Mouse (Mus musculus) embryonic facial prominence, embryonic 12.5 days (tissue): ENCODE results near the gene Boll. TPM values are rescaled to one million over a fixed set of nuclear protein-coding genes. Genes with fewer than 3 reads are reported as not detected.

Source experiments
- ATAC-seq: fragments of 200-750 bp; cut with Nextera tagmentation; 2 replicates; pipeline ENCODE4 v1.8.0; 2017; ENCODE audit not compliant: insufficient number of reproducible peaks, insufficient read depth, low FRiP score, low TSS enrichment
- H3K27ac ChIP-seq: fragments of 300-500 bp; sonication (generic); 2 replicates; pipeline ENCODE4 v1.5.1; 2016; ENCODE audit warnings: mild to moderate bottlenecking
- H3K27me3 ChIP-seq: fragments of 300-500 bp; sonication (generic); 2 replicates; pipeline ENCODE4 v1.6.1; 2016; ENCODE audit warnings: mild to moderate bottlenecking, moderate library complexity
- H3K36me3 ChIP-seq: fragments of 300-500 bp; sonication (generic); 2 replicates; pipeline ENCODE4 v1.6.1; 2016; ENCODE audit warnings: mild to moderate bottlenecking
- H3K4me1 ChIP-seq: fragments of 300-500 bp; sonication (generic); 2 replicates; pipeline ENCODE4 v1.6.1; 2016
- H3K4me2 ChIP-seq: fragments of 300-500 bp; sonication (generic); replicated peaks from 2 replicates; pipeline ENCODE4 v1.6.1; 2016; ENCODE audit warnings: mild to moderate bottlenecking, moderate library complexity
- H3K4me3 ChIP-seq: fragments of 300-500 bp; sonication (generic); 2 replicates; pipeline ENCODE4 v1.5.1; 2016; ENCODE audit warnings: mild to moderate bottlenecking
- H3K9ac ChIP-seq: fragments of 300-500 bp; sonication (generic); 2 replicates; pipeline ENCODE4 v1.6.1; 2016; ENCODE audit warnings: mild to moderate bottlenecking, moderate library complexity
- H3K9me3 ChIP-seq: fragments of 300-500 bp; sonication (generic); 2 replicates; pipeline ENCODE4 v1.6.1; 2016; ENCODE audit warnings: mild to moderate bottlenecking, moderate library complexity
- WGBS: fragments of 180-500 bp; shearing (Covaris S2); methylation state at CpG from one replicate; pipeline ENCODE4 v1.1.7; 2016; 5-methylcytosine and 5-hydroxymethylcytosine counted together
- polyA plus RNA-seq: library from polyadenylated mRNA; unstranded; fragments of >200 nt; fragmentation: Nextera tagmentation; extraction: Ambion mirVana; gene quantifications from 2 replicates; pipeline ENCODE4 v1.2.1, GENCODE M21; 2016

Boll gene
- polyA plus RNA-seq, 1 experiment from 2014 or later = 0.54 TPM

DNA sequence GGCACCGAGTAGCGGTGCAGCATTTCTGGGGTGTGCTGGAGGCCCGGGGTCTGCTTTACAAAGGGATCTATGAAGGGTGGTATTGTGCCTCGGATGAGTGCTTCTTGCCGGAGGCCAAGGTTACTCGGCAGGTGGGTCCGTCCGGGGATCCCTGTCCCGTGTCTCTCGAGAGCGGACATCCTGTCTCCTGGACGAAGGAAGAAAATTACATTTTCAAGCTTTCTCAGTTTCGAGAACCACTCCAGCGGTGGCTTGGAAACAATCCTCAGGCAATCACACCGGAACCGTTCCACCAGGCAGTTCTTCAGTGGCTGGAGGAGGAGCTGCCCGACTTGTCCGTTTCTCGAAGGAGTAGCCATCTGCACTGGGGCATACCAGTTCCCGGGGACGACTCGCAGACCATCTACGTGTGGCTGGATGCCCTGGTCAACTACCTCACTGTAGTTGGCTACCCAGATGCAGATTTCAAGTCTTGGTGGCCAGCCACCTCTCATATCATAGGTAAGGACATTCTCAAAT, 125.6 kb downstream of the Boll start:
- Histone ChIP-seq H3K4me2 (peak overlapping the region; percentile 79), H3K9ac (peak overlapping the region; percentile 76), H3K27me3 (no peaks in the 10 kb centered on the region), H3K36me3 (no peaks in the 10 kb centered on the region), H3K9me3 (no peaks in the 10 kb centered on the region), H3K4me1 (peaks cover 19% of the 10 kb centered on the region), H3K27ac (no peak overlapping the region), H3K4me3 (peak overlapping the region; percentile 80)
- under 1% methylated on average over 23 of the region's 23 CpGs for WGBS
- peak; percentile 49; the same call in 1 of the 2 replicates for ATAC-seq

DNA sequence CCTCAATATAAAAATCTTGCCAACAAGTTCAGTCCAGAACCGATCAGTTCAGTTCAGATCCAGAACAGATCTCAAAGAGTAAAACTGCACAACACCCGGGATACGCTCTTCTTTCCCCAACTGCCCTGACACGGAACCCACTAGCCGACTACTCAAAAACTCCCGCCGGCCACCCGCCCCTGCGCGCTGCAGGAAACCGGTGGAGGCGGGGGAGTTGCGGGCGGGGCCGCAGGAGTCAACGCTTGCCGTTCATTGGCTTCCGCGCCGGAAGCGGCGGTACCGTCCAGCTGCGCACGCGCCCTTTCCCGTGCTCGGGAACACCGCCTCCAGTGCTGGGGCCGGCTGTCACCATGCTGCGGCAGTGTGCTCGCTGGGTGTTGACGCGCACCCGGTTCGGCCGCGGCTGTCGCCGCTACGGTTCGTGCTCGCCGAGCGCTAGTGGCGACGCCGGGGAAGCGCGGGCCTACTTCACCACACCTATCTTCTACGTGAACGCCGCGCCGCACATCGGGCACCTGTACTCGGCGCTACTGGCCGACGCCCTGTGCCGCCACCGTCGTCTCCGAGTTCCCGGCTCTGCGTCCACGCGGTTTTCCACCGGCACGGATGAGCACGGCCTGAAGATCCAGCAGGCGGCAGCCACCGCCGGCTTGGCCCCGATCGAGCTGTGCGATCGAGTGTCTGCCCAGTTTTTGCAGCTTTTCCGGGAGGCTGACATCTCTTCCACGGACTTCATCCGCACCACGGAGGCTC, 126.2 kb downstream of the Boll start, which contains the start of gene Mars2:
Gene Mars2, plus strand, starts transcription at position 288 of the 753 bp plus-strand sequence.
- peaks cover 19% of the 10 kb centered on the region for H3K4me1 ChIP-seq
- H3K9me3 ChIP-seq = no peaks in the 10 kb centered on the region
- no peaks in the 10 kb centered on the region for H3K36me3 ChIP-seq
- no peak within 1 kb of the TSS for H3K27ac ChIP-seq
- WGBS = under 1% methylated on average over 82 of the region's 82 CpGs
- H3K27me3 ChIP-seq = no peaks in the 10 kb centered on the region
- H3K4me2 ChIP-seq = peak within 1 kb of the TSS; percentile 79
- peak; percentile 98 for ATAC-seq
- peak within 1 kb of the TSS; percentile 76 for H3K9ac ChIP-seq
- peak within 1 kb of the TSS; percentile 80 for H3K4me3 ChIP-seq

- Histone ChIP-seq H3K9ac (no peak overlapping the region), H3K36me3 (no peaks in the 10 kb centered on the region), H3K4me2 (peak overlapping the region; percentile 79), H3K27me3 (no peaks in the 10 kb centered on the region), H3K27ac (no peak overlapping the region), H3K4me1 (peaks cover 19% of the 10 kb centered on the region), H3K4me3 (peak overlapping the region; percentile 80), H3K9me3 (no peaks in the 10 kb centered on the region)
- WGBS = 40% methylated on average over 5 of the region's 5 CpGs
- ATAC-seq = no peak
Observed at GRCm38 (mm10) chr1:55236487-55236886, 126.8 kb downstream of the Boll start.

- Histone ChIP-seq H3K27me3 (no peaks in the 10 kb centered on the region), H3K36me3 (no peaks in the 10 kb centered on the region), H3K9ac (no peak overlapping the region), H3K27ac (no peak overlapping the region), H3K4me2 (no peak overlapping the region), H3K4me1 (peaks cover 14% of the 10 kb centered on the region), H3K9me3 (no peaks in the 10 kb centered on the region), H3K4me3 (no peak overlapping the region)
- no peak for ATAC-seq
- 51% methylated on average over 16 of the region's 16 CpGs for WGBS
Observed at GRCm38 (mm10) chr1:55234910-55235520, 128.3 kb downstream of the Boll start.

DNA sequence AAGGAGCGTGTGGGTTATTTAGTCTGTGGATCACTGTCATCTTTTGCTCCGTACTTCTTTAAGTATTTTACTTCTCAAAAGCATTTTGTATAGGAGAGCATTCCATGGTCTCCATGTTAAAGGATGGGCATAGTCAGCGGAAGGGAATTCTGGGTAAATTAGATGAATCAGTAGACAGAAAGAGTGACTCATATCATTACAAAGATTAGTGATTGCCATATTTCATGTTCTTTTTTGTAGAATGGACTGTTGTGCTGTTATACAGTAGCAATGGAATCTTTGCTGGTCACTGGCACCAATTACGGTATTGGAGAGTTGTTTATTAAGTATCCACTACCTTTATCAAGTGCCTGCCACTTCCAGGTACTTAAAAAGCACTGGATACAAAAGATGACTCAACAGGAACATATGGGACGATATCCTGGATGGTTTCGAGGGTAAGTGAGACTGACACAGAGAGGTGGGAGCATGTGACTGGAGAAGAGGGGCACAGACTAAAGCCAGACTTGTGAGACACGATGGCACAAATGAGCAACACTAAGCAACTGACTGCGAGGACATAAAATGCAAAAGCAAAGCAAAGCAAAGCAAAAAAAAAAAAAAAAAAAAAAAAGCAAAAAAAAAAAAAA, 134.9 kb downstream of the Boll start:
- Histone ChIP-seq H3K4me2 (no peak overlapping the region), H3K27ac (no peak overlapping the region), H3K4me1 (peaks cover 4% of the 10 kb centered on the region), H3K27me3 (no peaks in the 10 kb centered on the region), H3K9me3 (no peaks in the 10 kb centered on the region), H3K9ac (no peak overlapping the region), H3K36me3 (no peaks in the 10 kb centered on the region), H3K4me3 (no peak overlapping the region)
- 87% methylated on average over 8 of the region's 8 CpGs for WGBS
- ATAC-seq = no peak

DNA sequence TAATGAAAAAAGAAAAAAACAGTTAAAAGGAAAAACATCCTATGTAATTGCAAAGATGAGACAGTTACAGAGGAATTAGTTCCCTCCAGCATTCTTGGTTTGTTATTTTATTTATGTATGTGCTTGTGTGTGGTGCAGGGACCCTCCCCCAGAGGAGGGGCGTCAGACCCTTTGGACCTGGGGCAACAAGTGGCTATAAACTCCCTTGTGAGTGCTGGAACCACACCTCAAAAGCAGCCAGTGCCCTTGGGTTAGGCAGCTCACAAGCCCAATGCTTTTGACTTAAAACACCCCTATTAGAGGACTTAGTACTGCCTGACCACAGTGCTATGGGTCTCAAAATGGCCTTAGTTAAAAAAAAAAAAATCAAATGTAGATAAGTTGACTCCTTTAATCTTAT, 135.9 kb downstream of the Boll start:
- Histone ChIP-seq H3K4me1 (peaks cover 14% of the 10 kb centered on the region), H3K4me2 (0 out of 2 replicates have a peak overlapping the region, but pooled peaks have one; percentile 21), H3K36me3 (no peaks in the 10 kb centered on the region), H3K9ac (no peak overlapping the region), H3K27ac (no peak overlapping the region), H3K27me3 (no peaks in the 10 kb centered on the region), H3K9me3 (no peaks in the 10 kb centered on the region), H3K4me3 (no peak overlapping the region)
- 39% methylated on average over 1 of the region's 1 CpGs for WGBS
- no peak for ATAC-seq

GRCm38 (mm10) chr1:55226011-55226857, 137.0 kb downstream of the Boll start, which contains the start of gene Rftn2:
Gene Rftn2, minus strand, starts transcription at chr1:55226782.
- no peaks in the 10 kb centered on the region for H3K27me3 ChIP-seq
- H3K36me3 ChIP-seq = no peaks in the 10 kb centered on the region
- no peak for ATAC-seq
- under 1% methylated on average over 26 of the region's 26 CpGs for WGBS
- peaks cover 17% of the 10 kb centered on the region for H3K4me1 ChIP-seq
- H3K4me3 ChIP-seq = peak within 1 kb of the TSS; percentile 48
- H3K27ac ChIP-seq = peak within 1 kb of the TSS; percentile 87
- no peaks in the 10 kb centered on the region for H3K9me3 ChIP-seq
- H3K9ac ChIP-seq = peak within 1 kb of the TSS; percentile 60
- peak within 1 kb of the TSS; percentile 62 for H3K4me2 ChIP-seq

DNA sequence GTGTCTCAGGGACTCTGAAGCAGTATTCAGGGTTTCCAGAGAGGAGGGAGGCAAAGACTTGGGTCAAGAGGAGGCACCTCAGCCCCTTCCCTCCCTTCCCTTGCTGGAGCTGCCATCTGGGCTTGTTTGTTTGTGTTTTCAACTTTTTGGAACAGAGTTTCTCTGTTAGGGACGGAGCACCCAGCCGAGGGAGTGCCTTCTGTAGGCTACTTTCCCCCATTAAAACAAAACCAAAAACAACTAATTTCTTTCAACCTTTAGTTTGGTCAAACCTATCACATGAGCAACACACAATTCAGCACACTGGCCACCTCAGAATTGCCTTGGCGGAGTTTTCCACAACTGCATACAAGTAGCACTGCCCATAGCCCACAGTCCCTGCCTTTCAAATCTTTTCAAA, 137.9 kb downstream of the Boll start:
- 9% methylated on average over 3 of the region's 3 CpGs for WGBS
- Histone ChIP-seq H3K27ac (peak overlapping the region; percentile 41; the same call in 1 of the 2 replicates), H3K4me3 (peak overlapping the region; percentile 48)

GRCm38 (mm10) chr1:55224111-55224510, 139.2 kb downstream of the Boll start:
- Histone ChIP-seq H3K4me1 (peaks cover 17% of the 10 kb centered on the region), H3K4me3 (peak overlapping the region; percentile 48), H3K9ac (no peak overlapping the region), H3K9me3 (no peaks in the 10 kb centered on the region), H3K36me3 (no peaks in the 10 kb centered on the region), H3K4me2 (peak overlapping the region; percentile 62), H3K27me3 (no peaks in the 10 kb centered on the region), H3K27ac (peak overlapping the region; percentile 7; the same call in 1 of the 2 replicates)
- peak; percentile 68 for ATAC-seq
- WGBS = 21% methylated on average over 11 of the region's 11 CpGs

More for the DNA sequence above, 137.9 kb downstream of the Boll start:
- ATAC-seq = no peak
- Histone ChIP-seq H3K4me1 (peaks cover 17% of the 10 kb centered on the region), H3K36me3 (no peaks in the 10 kb centered on the region), H3K27me3 (no peaks in the 10 kb centered on the region), H3K4me2 (peak overlapping the region; percentile 62), H3K9ac (peak overlapping the region; percentile 60), H3K9me3 (no peaks in the 10 kb centered on the region)

DNA sequence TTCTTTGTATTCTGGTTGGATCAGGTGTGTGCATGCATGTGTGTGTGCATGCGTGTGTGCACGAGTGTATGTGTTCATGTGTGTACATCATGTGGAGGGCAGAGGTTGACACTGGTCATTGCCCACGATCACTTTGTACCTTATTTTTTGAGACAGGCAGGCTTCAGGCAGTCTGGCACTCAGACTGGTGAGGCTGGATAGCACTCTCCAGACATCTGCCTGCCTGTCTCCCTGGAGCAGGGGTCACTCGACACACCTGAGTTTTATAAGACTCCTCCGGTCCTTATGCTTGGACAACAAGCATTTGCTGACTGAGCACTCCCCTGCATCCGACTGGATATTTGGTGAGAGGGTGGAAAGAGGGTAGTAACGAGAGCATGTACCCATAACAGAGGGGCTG, 140.2 kb downstream of the Boll start:
- H3K4me1 ChIP-seq = peaks cover 17% of the 10 kb centered on the region
- no peak overlapping the region for H3K27ac ChIP-seq
- no peaks in the 10 kb centered on the region for H3K36me3 ChIP-seq
- H3K9me3 ChIP-seq = no peaks in the 10 kb centered on the region
- no peak for ATAC-seq
- no peaks in the 10 kb centered on the region for H3K27me3 ChIP-seq
- 81% methylated on average over 7 of the region's 7 CpGs for WGBS
- H3K9ac ChIP-seq = no peak overlapping the region
- no peak overlapping the region for H3K4me2 ChIP-seq
- H3K4me3 ChIP-seq = no peak overlapping the region

GRCm38 (mm10) chr1:55221352-55221751, 141.9 kb downstream of the Boll start:
- Histone ChIP-seq H3K36me3 (no peaks in the 10 kb centered on the region), H3K27me3 (no peaks in the 10 kb centered on the region), H3K4me3 (no peak overlapping the region), H3K9me3 (no peaks in the 10 kb centered on the region), H3K9ac (no peak overlapping the region), H3K4me2 (no peak overlapping the region), H3K4me1 (peaks cover 17% of the 10 kb centered on the region), H3K27ac (0 out of 2 replicates have a peak overlapping the region, but pooled peaks have one; percentile 30)
- ATAC-seq = no peak
- WGBS = 79% methylated on average over 4 of the region's 4 CpGs
